Mouse (Mus musculus): ENCODE measurements at regions not wholly inside any gene's neighbourhood (a gene's known extent, or its start where the extent isn't known, plus 50 kb on each side); places are given as distances from the start of the nearest gene placed in this dataset.

GRCm38 (mm10) chr13:107371616-107372582 is 350.0 kb upstream of the Kif2a start:
- DNase-seq, result peak in 1 of 2 experiments; percentile 21

GRCm38 (mm10) chr13:107367639-107368038 is 345.7 kb upstream of the Kif2a start:
- no peak for DNase-seq

GRCm38 (mm10) chr13:107365766-107366165 is 343.8 kb upstream of the Kif2a start:
- no peak for DNase-seq

GRCm38 (mm10) chr13:107365241-107365640 is 343.3 kb upstream of the Kif2a start:
- no peak for DNase-seq

GRCm38 (mm10) chr13:107362806-107363687 is 341.1 kb upstream of the Kif2a start:
- DNase-seq, result peak; percentile 34 to 49

GRCm38 (mm10) chr13:107340802-107341364 is 319.0 kb upstream of the Kif2a start:
- no peak for DNase-seq

GRCm38 (mm10) chr13:107338111-107338510 is 316.2 kb upstream of the Kif2a start:
- DNase-seq, result no peak

GRCm38 (mm10) chr13:107337111-107337510 is 315.2 kb upstream of the Kif2a start:
- no peak for DNase-seq

GRCm38 (mm10) chr13:107329348-107329747 is 307.4 kb upstream of the Kif2a start:
- no peak for DNase-seq

GRCm38 (mm10) chr13:107325707-107326495 is 304.0 kb upstream of the Kif2a start:
- DNase-seq, result peak; percentile 77 to 78

GRCm38 (mm10) chr13:107314746-107315145 is 292.8 kb upstream of the Kif2a start:
- no peak for DNase-seq

- no peak for DNase-seq
These were observed 287.2 kb upstream of the Kif2a start for GRCm38 (mm10) chr13:107308958-107309639.

GRCm38 (mm10) chr13:107308404-107308803 is 286.5 kb upstream of the Kif2a start:
- no peak for DNase-seq

- no peak for DNase-seq
These were observed 285.0 kb upstream of the Kif2a start for GRCm38 (mm10) chr13:107306958-107307357.

- DNase-seq, result no peak
These were observed 284.3 kb upstream of the Kif2a start for GRCm38 (mm10) chr13:107306232-107306631.

- DNase-seq, result no peak
These were observed 283.8 kb upstream of the Kif2a start for GRCm38 (mm10) chr13:107305738-107306137.

GRCm38 (mm10) chr13:107303878-107304277 is 282.0 kb upstream of the Kif2a start:
- no peak for DNase-seq

- no peak for DNase-seq
These were observed 281.4 kb upstream of the Kif2a start for GRCm38 (mm10) chr13:107303322-107303721.

GRCm38 (mm10) chr13:107300792-107301191 is 278.9 kb upstream of the Kif2a start:
- no peak for DNase-seq

- no peak for DNase-seq
These were observed 242.7 kb upstream of the Kif2a start for GRCm38 (mm10) chr13:107264581-107264980.

GRCm38 (mm10) chr13:107261479-107262050 is 239.6 kb upstream of the Kif2a start:
- DNase-seq, result no peak
